Mouse (Mus musculus) myocyte (in vitro differentiated cells): ENCODE measurements around the gene Olfr1151.

Experiments
- CEBPB ChIP-seq: IDR thresholded peaks from 2 replicates; pipeline ENCODE4 v1.6.1; 2011; ENCODE audit warnings: mild to moderate bottlenecking, moderate library complexity; ENCODE audit not compliant: poor library complexity, insufficient read depth, severe bottlenecking
- E2F4 ChIP-seq: IDR thresholded peaks from one replicate; pipeline ENCODE4 v1.6.1; 2011; ENCODE audit warnings: mild to moderate bottlenecking, control low read depth, moderate library complexity; ENCODE audit not compliant: insufficient read depth
- MAX ChIP-seq: IDR thresholded peaks from one replicate; pipeline ENCODE4 v1.6.1; 2011; ENCODE audit warnings: low read depth, mild to moderate bottlenecking, control low read depth
- MYOD1 ChIP-seq, 3 experiments: IDR thresholded peaks; one replicate each; pipeline ENCODE4 v1.6.1; 2011; ENCODE audit warnings: control low read depth in 2 of 3, low read depth in 2 of 3, mild to moderate bottlenecking in 2 of 3, moderate library complexity in 1 of 3; ENCODE audit not compliant: insufficient read length in 2 of 3, control insufficient read depth in 1 of 3
- MYOG ChIP-seq, 3 experiments: IDR thresholded peaks; one replicate each; pipeline ENCODE4 v1.6.1; 2011; ENCODE audit warnings: control low read depth in 2 of 3, low read depth in 2 of 3, mild to moderate bottlenecking in 2 of 3; ENCODE audit not compliant: insufficient read length in 2 of 3, control insufficient read depth in 1 of 3, insufficient read depth in 1 of 3
- POLR2A ChIP-seq: IDR thresholded peaks from one replicate; pipeline ENCODE4 v1.6.1; 2011; ENCODE audit warnings: low read depth, mild to moderate bottlenecking, control low read depth, moderate library complexity; ENCODE audit not compliant: insufficient read length
- POLR2AphosphoS2 ChIP-seq: IDR thresholded peaks from one replicate; pipeline ENCODE4 v1.6.1; 2011; ENCODE audit warnings: low read depth, control low read depth; ENCODE audit not compliant: insufficient read length
- REST ChIP-seq: IDR thresholded peaks from one replicate; pipeline ENCODE4 v1.6.1; 2011; ENCODE audit warnings: mild to moderate bottlenecking, control low read depth, moderate library complexity; ENCODE audit not compliant: insufficient read depth, insufficient read length
- TCF12 ChIP-seq: IDR thresholded peaks from one replicate; pipeline ENCODE4 v1.6.1; 2011; ENCODE audit warnings: mild to moderate bottlenecking, control low read depth; ENCODE audit not compliant: poor library complexity, insufficient read depth, severe bottlenecking
- TCF3 ChIP-seq: IDR thresholded peaks from one replicate; pipeline ENCODE4 v1.6.1; 2011; ENCODE audit warnings: low read depth, control low read depth; ENCODE audit not compliant: insufficient read length
- USF1 ChIP-seq: IDR thresholded peaks from one replicate; pipeline ENCODE4 v1.6.1; 2011; ENCODE audit warnings: low read depth, mild to moderate bottlenecking, control low read depth, moderate library complexity

GRCm38 (mm10) chr2:87809522-87809921, 46.1 kb upstream of the Olfr1151 start, which contains the start of gene Olfr1145:
- TF ChIP-seq TCF3 (no peak), MYOG (IDR thresholded peaks at IDR 0.05; ENCODE audit: control insufficient read depth in 1 of 3, insufficient read depth in 1 of 3, insufficient read length in 2 of 3, low read depth in 2 of 3) (no peak), MAX (no peak), POLR2A (no peak), USF1 (no peak), POLR2AphosphoS2 (no peak), TCF12 (no peak), REST (no peak), E2F4 (no peak), CEBPB (no peak), MYOD1 (IDR thresholded peaks at IDR 0.05; ENCODE audit: control insufficient read depth in 1 of 3, insufficient read length in 2 of 3, low read depth in 2 of 3) (no peak)
